Mouse (Mus musculus) intestine, embryonic 14.5 days (tissue): ENCODE data around the gene Qrsl1. TPM values are rescaled to one million over a fixed set of nuclear protein-coding genes. Genes with fewer than 3 reads are reported as not detected.

ENCODE experiments used
- ATAC-seq: fragments of 200-750 bp; cut with Nextera tagmentation; replicated peaks from 2 replicates; pipeline ENCODE4 v1.8.0; 2017; ENCODE audit warnings: low read depth, moderate number of reproducible peaks, moderate TSS enrichment, moderate library complexity; ENCODE audit not compliant: low FRiP score, low TSS enrichment
- DNase-seq: peaks from one replicate; pipeline ENCODE4 v3.0.0-alpha.2; 2018; ENCODE audit warnings: low spot score
- H3K27ac ChIP-seq: fragments of 300-500 bp; sonication (generic); 2 replicates; pipeline ENCODE4 v1.5.1; 2014; ENCODE audit warnings: low read depth, mild to moderate bottlenecking, control low read depth
- H3K27me3 ChIP-seq: fragments of 300-500 bp; sonication (generic); replicated peaks from 2 replicates; pipeline ENCODE4 v1.6.1; 2014; ENCODE audit warnings: low read length, control low read depth; ENCODE audit not compliant: control insufficient read depth, insufficient read depth
- H3K36me3 ChIP-seq: fragments of 300-500 bp; sonication (generic); 2 replicates; pipeline ENCODE4 v1.6.1; 2014; ENCODE audit warnings: low read length, control low read depth; ENCODE audit not compliant: control insufficient read depth, insufficient read depth
- H3K4me1 ChIP-seq: fragments of 300-500 bp; sonication (generic); replicated peaks from 2 replicates; pipeline ENCODE4 v1.6.1; 2014; ENCODE audit warnings: low read length, control low read depth, mixed read lengths; ENCODE audit not compliant: control insufficient read depth, insufficient read depth
- H3K4me2 ChIP-seq: fragments of 300-500 bp; sonication (generic); 2 replicates; pipeline ENCODE4 v1.6.1; 2014; ENCODE audit warnings: low read length
- H3K4me3 ChIP-seq: fragments of 300-500 bp; sonication (generic); 2 replicates; pipeline ENCODE4 v1.5.1; 2014; ENCODE audit warnings: low read depth, low read length, control low read depth, mixed read lengths
- H3K9ac ChIP-seq: fragments of 300-500 bp; sonication (generic); 2 replicates; pipeline ENCODE4 v1.6.1; 2014; ENCODE audit warnings: mild to moderate bottlenecking, low read length
- H3K9me3 ChIP-seq: fragments of 300-500 bp; sonication (generic); 2 replicates; pipeline ENCODE4 v1.6.1; 2016; ENCODE audit warnings: low read length, control low read depth; ENCODE audit not compliant: control insufficient read depth
- WGBS: fragments of 180-500 bp; shearing (Covaris S2); extraction: QIAGEN DNeasy Blood & Tissue Kit; methylation state at CpG from one replicate; pipeline ENCODE4 v1.1.7; 2014; 5-methylcytosine and 5-hydroxymethylcytosine counted together
- polyA plus RNA-seq: library from polyadenylated mRNA; unstranded; fragments of >200 nt; fragmentation: Nextera tagmentation; extraction: Ambion mirVana; gene quantifications from 2 replicates; pipeline ENCODE4 v1.2.1, GENCODE M21; 2014

Gene Qrsl1
- polyA plus RNA-seq, 1 experiment from 2014 or later: 24.4 TPM

DNA sequence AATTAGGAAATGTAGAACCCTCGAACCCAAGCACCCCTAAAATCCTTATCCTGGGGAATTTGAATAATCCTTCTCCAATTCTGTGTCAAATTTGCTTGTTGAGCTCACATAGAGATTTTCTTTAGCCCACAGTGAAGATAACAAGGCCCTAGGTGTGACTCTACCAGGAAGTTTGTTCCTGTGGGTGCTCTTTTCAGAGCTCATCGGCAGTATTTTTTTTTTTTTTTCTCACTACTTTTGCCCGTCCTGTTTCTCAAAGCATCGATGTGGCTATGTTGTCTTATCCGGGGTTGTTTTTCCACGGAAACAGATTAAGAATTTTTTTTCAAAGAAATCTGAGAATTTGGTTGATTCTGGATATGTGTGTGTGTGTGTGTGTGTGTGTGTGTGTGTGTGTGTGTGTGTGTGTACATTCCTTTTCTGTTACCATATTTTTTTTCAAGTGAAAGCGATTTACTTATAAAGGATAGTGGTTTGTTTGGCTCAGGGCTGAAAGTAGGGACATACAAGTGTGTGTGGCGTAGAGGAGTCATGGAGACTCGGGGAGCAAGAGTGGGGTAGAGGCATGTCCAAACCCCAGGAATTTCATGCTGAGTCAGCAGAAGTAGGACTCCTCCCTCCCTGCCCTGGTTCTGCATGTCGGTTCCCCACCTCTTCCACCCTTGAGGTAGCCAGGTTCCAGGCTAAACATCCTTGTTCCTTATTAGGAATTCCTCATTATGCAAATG, 73.4 kb downstream of the Qrsl1 start:
- Histone ChIP-seq H3K9me3 (no peaks in the 10 kb centered on the region), H3K4me1 (no peaks in the 10 kb centered on the region; the same call in 1 of the 2 replicates), H3K9ac (no peak overlapping the region), H3K36me3 (no peaks in the 10 kb centered on the region), H3K27ac (no peak overlapping the region), H3K4me2 (no peak overlapping the region), H3K4me3 (no peak overlapping the region), H3K27me3 (no peaks in the 10 kb centered on the region)
- WGBS: 93% methylated on average over 10 of the region's 10 CpGs
- DNase-seq (no peak), ATAC-seq (no peak)

DNA sequence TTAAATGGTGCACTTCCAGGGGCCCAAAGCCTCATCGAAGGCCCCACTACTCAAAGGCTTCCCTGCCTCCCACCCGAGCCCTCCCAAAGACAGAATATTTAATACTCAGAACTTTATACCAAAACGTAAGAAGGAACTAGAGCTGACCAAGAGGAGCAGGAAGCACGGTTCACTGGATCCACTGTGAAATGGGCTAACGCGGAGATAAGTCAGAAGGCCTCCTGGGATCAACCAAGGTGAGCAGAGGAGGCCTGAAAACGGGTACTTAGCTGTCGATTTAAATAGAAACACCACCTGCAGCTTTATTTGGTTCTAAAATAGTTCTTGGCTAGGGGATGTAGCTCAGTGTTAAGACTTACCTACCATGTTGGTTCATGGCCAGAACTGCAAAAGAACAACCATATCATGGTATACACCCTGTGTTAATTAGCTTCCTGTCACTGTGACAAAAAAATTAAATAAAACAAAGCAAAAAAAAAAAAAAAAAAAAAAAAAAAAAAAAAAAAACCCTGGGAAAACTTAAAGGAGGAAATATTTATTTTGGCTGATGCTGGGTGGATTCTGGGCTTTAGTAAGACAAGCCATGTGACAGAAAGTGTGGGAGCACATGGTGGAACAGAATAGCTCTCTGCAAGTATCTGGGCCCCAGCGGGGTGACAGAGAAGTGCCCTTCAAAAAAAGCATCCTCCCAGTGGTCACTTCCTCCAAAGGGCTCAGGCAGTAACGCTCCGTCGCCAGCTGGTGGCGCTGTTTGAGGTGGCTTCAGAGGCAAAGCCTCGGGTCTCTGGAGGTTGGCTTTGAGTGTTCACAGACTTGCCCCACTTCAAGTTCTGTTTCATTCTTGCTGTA, 74.5 kb downstream of the Qrsl1 start:
- no peak for DNase-seq
- no peak overlapping the region for H3K9ac ChIP-seq
- no peak for ATAC-seq
- no peaks in the 10 kb centered on the region for H3K36me3 ChIP-seq
- H3K4me1 ChIP-seq: no peaks in the 10 kb centered on the region; the same call in 1 of the 2 replicates
- H3K27me3 ChIP-seq: no peaks in the 10 kb centered on the region
- H3K4me2 ChIP-seq: no peak overlapping the region
- no peak overlapping the region for H3K27ac ChIP-seq
- 86% methylated on average over 14 of the region's 14 CpGs for WGBS
- H3K4me3 ChIP-seq: no peak overlapping the region
- no peaks in the 10 kb centered on the region for H3K9me3 ChIP-seq

- 92% methylated on average over 6 of the region's 6 CpGs for WGBS
Measured at GRCm38 (mm10) chr10:43825696-43826095, 75.8 kb downstream of the Qrsl1 start.

GRCm38 (mm10) chr10:43824713-43825112, 76.8 kb downstream of the Qrsl1 start:
- Histone ChIP-seq H3K4me1 (no peaks in the 10 kb centered on the region), H3K4me3 (no peak overlapping the region), H3K9ac (no peak overlapping the region), H3K9me3 (no peaks in the 10 kb centered on the region), H3K27ac (no peak overlapping the region), H3K36me3 (no peaks in the 10 kb centered on the region), H3K27me3 (no peaks in the 10 kb centered on the region), H3K4me2 (no peak overlapping the region)
- DNase-seq (no peak), ATAC-seq (no peak)
- 87% methylated on average over 3 of the region's 3 CpGs for WGBS

More at GRCm38 (mm10) chr10:43825696-43826095, 75.8 kb downstream of the Qrsl1 start:
- Histone ChIP-seq H3K27ac (no peak overlapping the region), H3K4me2 (no peak overlapping the region), H3K9ac (no peak overlapping the region), H3K4me3 (no peak overlapping the region), H3K27me3 (no peaks in the 10 kb centered on the region), H3K9me3 (no peaks in the 10 kb centered on the region), H3K36me3 (no peaks in the 10 kb centered on the region), H3K4me1 (no peaks in the 10 kb centered on the region; the same call in 1 of the 2 replicates)
- DNase-seq: no peak
- no peak for ATAC-seq

Other genes starting within 250 kb of the Qrsl1 start
- gene Rtn4ip1, start 62 bp upstream of the Qrsl1 start, polyA plus RNA-seq: 14.4 and 15.0 TPM in 2 replicates
- gene Crybg1, start 247.1 kb upstream of the Qrsl1 start, polyA plus RNA-seq: 0.43 and 0.54 TPM in 2 replicates